Mouse (Mus musculus) spleen, adult 10 weeks (tissue): ENCODE data around the gene Pde8a. TPM values are rescaled to one million over a fixed set of nuclear protein-coding genes. Genes with fewer than 3 reads are reported as not detected.

Source experiments
- polyA plus RNA-seq: library from polyadenylated mRNA; stranded (reverse); fragments of 350-450 nt; fragmentation: Illumina TruSeq; extraction: RNeasy Lipid Tissue Mini Kit (QIAGEN cat#74804); gene quantifications from one replicate; pipeline ENCODE4 v1.2.3, GENCODE M21; 2015; ENCODE audit warnings: low replicate concordance; ENCODE audit not compliant: insufficient read depth

Gene Pde8a
- polyA plus RNA-seq: 15.1 TPM

GRCm38 (mm10) chr7:81213347-81214152, at the start of gene Pde8a:
TSS of gene Pde8a (plus strand) at chr7:81213596.

DNA sequence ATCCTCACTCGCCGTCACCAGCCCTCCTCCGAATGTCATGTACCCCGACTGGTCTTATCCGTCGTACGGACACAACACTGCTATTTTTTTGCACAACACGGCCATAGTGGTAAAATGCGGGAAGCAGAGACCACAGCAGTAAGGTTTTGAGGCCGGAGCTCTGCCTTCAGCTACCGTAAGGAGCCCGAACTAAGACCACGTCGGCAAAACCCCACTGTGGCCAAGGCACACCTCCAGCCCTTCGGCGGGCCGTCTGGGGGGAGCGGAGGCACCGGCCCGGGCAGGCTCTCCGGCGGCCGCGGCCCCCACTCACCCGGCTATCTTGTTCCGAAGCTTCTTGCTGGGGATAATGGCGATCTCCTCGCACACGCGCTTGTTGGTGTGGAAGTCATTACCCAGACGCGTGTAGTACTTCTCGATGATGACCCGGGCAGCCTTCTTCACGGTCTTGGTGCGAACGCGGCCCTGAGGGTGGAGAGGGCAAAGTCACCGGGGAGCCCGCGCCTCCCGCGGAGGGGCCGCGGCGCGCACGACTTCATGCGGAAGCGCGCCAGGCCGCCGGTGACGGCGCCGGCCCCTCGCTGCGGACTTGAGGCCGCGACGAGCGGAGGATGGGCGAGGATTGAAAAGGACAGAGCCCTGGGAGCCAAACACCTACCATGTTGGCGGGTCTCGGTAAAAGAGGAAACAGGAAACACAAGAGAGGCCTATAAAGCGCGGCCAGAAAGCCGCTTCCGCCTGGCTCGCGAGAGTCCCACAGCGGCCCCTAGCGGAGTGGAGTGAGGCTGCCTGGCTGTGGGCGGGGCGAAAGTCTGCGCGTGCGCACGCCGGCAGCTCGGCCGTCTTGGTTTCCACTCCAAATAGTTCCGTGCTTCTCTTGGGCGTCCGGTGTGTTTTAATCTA, 131.4 kb downstream of the Pde8a start, which contains the start of gene Rps17:
Gene Rps17 (minus strand): TSS at position 711 of the 903 bp plus-strand sequence.

Other genes with a start within 250 kb of the Pde8a start
- gene Zfp592, start 219.9 kb upstream of the Pde8a start, polyA plus RNA-seq: 47.1 TPM
- 0.22 TPM for gene Alpk3, start 156.0 kb upstream of the Pde8a start, polyA plus RNA-seq
- gene Slc28a1, start 98.8 kb upstream of the Pde8a start, polyA plus RNA-seq: not detected
- gene Rps17, start 131.7 kb downstream of the Pde8a start, polyA plus RNA-seq: 2,163 TPM
- 4.7 TPM for gene Cpeb1, start 241.9 kb downstream of the Pde8a start, polyA plus RNA-seq